Mouse (Mus musculus) adrenal gland, adult (tissue): ENCODE data around the gene Gm3727.
"Not testable (repeated sequence)": the region's sequence is repeated elsewhere in the genome, so short reads cannot be mapped to it uniquely, and the experiment has no call there.

Experiments used
- DNase-seq, 2 experiments: peaks; one replicate each; pipeline ENCODE4 v3.0.0; 2022 to 2023; ENCODE audit warnings: low spot score in 1 of 2; ENCODE audit not compliant: inconsistent age in 2 of 2

The Gm3727 gene

DNA sequence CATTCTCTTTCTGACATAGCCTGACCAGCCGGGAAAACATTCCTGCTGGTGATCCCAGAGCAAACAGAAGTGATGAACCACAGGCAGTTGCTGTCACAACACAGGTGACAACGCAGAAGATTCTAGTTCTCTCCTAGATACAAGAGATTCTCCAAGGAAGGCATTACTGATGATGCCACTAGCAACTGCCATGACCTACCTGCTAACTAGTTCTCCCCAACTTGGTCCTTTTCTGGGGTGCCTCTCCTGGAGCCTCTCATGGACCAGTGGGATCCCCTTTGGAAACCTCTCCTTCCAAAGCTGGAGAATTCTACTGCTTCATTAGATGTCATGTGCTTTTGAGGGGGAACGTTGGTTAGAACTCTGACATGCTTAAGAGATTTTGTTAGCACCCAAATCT, at the start of gene Gm3727:
TSS of gene Gm3727 (minus strand) at position 101 of the 400 bp plus-strand sequence.
- not testable (repeated sequence) for DNase-seq

DNA sequence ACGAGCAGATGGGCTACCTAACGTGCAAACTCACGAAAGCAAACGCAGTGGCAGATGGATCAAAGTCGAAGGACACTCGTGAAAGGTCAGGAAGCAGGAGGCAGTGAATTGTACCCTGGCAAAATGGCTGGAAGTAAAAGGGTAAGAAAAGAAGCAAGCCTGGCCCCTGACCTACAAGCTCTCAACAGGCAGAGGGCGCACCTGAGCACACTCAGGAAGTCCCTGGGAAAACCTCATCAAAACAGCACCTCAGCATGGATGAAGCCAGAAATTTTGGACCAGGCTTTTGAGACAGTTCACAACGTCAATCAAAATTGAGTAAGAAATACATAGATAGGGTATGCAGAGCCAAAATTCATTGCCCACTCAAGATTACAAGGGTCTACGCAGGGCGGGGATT, 21.0 kb downstream of the Gm3727 start:
- DNase-seq: peak; percentile 11 to 58
